Mouse (Mus musculus) liver, embryonic 15.5 days (tissue): Measurements from ENCODE around the gene Nodal. TPM values are rescaled to one million over a fixed set of nuclear protein-coding genes. Genes with fewer than 3 reads are reported as not detected.

Experiments
- ATAC-seq: fragments of 200-750 bp; cut with Nextera tagmentation; 2 replicates; pipeline ENCODE4 v1.8.0; 2017; ENCODE audit warnings: moderate number of reproducible peaks, mild to moderate bottlenecking, moderate library complexity; ENCODE audit not compliant: insufficient read depth
- H3K27ac ChIP-seq: fragments of 300-500 bp; sonication (generic); replicated peaks from 2 replicates; pipeline ENCODE4 v1.5.1; 2015; ENCODE audit warnings: mild to moderate bottlenecking, inconsistent platforms
- H3K27me3 ChIP-seq: fragments of 300-500 bp; sonication (generic); 2 replicates; pipeline ENCODE4 v1.6.1; 2015; ENCODE audit warnings: mild to moderate bottlenecking, inconsistent platforms
- H3K36me3 ChIP-seq: fragments of 300-500 bp; sonication (generic); replicated peaks from 2 replicates; pipeline ENCODE4 v1.6.1; 2015; ENCODE audit warnings: moderate library complexity, mild to moderate bottlenecking, inconsistent platforms
- H3K4me1 ChIP-seq: fragments of 300-500 bp; sonication (generic); replicated peaks from 2 replicates; pipeline ENCODE4 v1.6.1; 2015; ENCODE audit warnings: inconsistent platforms
- H3K4me2 ChIP-seq: fragments of 300-500 bp; sonication (generic); 2 replicates; pipeline ENCODE4 v1.6.1; 2015; ENCODE audit warnings: moderate library complexity, mild to moderate bottlenecking, inconsistent platforms
- H3K4me3 ChIP-seq: fragments of 300-500 bp; sonication (generic); replicated peaks from 2 replicates; pipeline ENCODE4 v1.5.1; 2015; ENCODE audit warnings: mild to moderate bottlenecking, inconsistent platforms
- H3K9ac ChIP-seq: fragments of 300-500 bp; sonication (generic); 2 replicates; pipeline ENCODE4 v1.6.1; 2015; ENCODE audit warnings: moderate library complexity, mild to moderate bottlenecking, inconsistent platforms
- H3K9me3 ChIP-seq: fragments of 300-500 bp; sonication (generic); replicated peaks from 2 replicates; pipeline ENCODE4 v1.6.1; 2016; ENCODE audit warnings: inconsistent platforms
- WGBS: fragments of 180-500 bp; shearing (Covaris S2); methylation state at CpG from one replicate; pipeline ENCODE4 v1.1.7; 2015; ENCODE audit warnings: mixed read lengths; ENCODE audit not compliant: insufficient replicate concordance; 5-methylcytosine and 5-hydroxymethylcytosine counted together
- polyA plus RNA-seq: library from polyadenylated mRNA; unstranded; fragments of >200 nt; fragmentation: Nextera tagmentation; extraction: Ambion mirVana; gene quantifications from 2 replicates; pipeline ENCODE4 v1.2.1, GENCODE M21; 2015

Nodal gene
- polyA plus RNA-seq, 1 experiment from 2014 or later = 0.56 TPM

DNA sequence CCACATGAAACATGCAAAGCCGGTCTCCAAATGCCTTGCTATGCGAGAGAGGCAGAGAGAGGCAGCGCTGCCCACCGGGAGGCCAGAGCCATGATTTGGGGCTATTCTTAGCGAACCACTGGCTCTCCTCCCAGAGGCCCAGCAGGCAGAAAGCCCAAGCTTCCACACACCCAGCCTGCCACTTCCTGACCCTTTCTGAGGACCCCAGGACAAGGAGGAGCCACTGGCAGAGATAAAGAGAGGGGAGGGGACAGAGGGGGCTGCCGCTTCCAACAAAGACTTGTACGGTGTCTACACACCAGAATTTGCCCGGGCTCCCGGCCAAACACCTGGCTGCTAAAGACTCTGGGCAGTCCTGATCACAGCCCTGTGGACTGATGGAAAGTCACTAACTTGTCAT, 37.6 kb upstream of the Nodal start:
- ATAC-seq = no peak
- 21% methylated on average over 9 of the region's 9 CpGs for WGBS
- H3K36me3 ChIP-seq = no peaks in the 10 kb centered on the region
- no peak overlapping the region for H3K4me3 ChIP-seq
- no peaks in the 10 kb centered on the region for H3K9me3 ChIP-seq
- H3K27ac ChIP-seq = no peak overlapping the region
- H3K27me3 ChIP-seq = peaks cover 65% of the 10 kb centered on the region
- no peak overlapping the region for H3K9ac ChIP-seq
- peaks cover 37% of the 10 kb centered on the region for H3K4me1 ChIP-seq
- no peak overlapping the region; the same call in 1 of the 2 replicates for H3K4me2 ChIP-seq

DNA sequence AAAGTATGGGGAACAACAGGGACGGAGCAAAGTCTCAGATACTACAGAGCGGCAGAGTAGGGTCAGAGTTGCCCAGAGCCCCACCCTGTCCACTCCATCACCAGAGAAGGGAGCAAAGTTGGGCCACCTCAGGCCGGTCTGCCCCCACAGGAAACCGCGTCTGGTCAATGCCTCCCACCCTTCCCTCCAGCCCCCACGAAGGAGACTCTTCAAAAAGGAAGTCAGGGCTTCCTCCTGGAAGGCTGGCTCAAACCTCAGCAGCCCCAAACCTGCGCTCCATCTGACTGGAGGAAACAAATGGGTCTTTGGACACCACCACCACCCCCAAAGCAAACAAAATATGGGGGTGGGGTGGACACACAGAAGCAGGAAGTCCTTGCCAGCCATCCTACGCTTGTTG, 35.9 kb upstream of the Nodal start:
- H3K4me1 ChIP-seq = peaks cover 37% of the 10 kb centered on the region
- peak overlapping the region; percentile 59 for H3K4me3 ChIP-seq
- ATAC-seq = no peak
- WGBS = 3% methylated on average over 8 of the region's 8 CpGs
- H3K36me3 ChIP-seq = no peaks in the 10 kb centered on the region
- H3K27me3 ChIP-seq = peaks cover 72% of the 10 kb centered on the region
- no peaks in the 10 kb centered on the region for H3K9me3 ChIP-seq
- no peak overlapping the region for H3K27ac ChIP-seq
- no peak overlapping the region for H3K9ac ChIP-seq
- peak overlapping the region; percentile 76 for H3K4me2 ChIP-seq

DNA sequence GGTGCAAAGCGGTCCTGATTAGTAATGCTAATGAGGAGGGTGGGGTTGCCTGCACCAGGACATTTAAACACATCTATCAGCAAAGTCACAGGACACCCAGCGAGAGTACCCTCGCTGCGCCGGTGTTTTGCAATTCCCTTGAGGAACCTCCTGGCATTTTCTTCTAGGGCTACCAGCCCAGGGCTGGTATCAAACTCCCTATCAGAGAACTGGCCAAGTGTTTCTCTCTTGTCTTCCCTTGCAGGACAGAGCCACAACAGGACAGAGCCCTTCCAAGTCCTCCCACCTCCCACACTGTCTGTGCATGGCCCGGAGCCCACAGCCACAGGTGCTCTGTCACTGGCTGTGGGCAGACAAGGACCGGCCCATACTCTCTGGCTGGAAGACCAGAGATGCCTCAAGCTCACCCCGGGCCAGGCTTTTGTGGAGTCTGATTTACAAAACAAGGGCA, 35.5 kb upstream of the Nodal start:
- peak overlapping the region; percentile 49; the same call in 1 of the 2 replicates for H3K9ac ChIP-seq

DNA sequence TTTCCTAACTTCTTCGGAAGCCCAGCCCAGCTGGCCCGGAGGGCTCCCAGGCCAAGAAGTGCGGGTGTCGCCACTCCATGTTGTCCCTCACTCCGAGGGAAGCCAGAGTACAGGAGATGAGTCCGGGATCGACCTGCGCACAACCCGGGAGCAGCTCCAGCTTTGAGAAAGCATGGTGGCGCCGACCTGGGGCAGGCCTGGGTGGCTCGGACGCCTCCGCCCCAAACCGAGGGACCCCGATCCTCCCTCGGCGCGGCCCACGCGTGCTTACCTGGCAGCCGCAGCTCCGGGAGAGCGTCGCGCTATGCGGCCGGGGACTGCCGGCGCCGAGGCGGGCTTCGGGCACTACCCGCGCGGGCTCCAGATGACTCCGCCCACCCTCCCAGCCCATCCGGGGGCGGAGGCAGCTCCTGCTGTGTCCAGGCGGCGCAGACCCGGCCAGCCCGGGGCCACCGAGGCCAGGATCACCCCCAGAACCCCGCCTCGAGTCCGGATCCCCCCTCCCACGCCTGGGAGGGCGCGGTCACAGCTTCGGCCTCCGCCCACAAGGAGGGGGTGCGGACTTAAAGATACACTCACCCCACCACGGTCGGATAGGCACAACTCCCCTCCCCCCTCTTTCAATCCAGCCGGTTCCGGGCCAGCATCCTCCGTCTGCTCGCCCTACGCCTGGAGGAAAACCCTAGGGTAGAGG, 34.6 kb upstream of the Nodal start, which contains the start of gene Pald1:
Gene Pald1, minus strand, starts transcription at position 510 of the 694 bp plus-strand sequence.
- peak within 1 kb of the TSS; percentile 76 for H3K4me2 ChIP-seq
- peak within 1 kb of the TSS; percentile 49 for H3K9ac ChIP-seq
- WGBS = under 1% methylated on average over 60 of the region's 60 CpGs
- no peaks in the 10 kb centered on the region for H3K9me3 ChIP-seq
- no peaks in the 10 kb centered on the region for H3K36me3 ChIP-seq
- H3K4me1 ChIP-seq = peaks cover 37% of the 10 kb centered on the region
- peak; percentile 75 for ATAC-seq
- peaks cover 72% of the 10 kb centered on the region for H3K27me3 ChIP-seq
- H3K4me3 ChIP-seq = peak within 1 kb of the TSS; percentile 59
- H3K27ac ChIP-seq = peak within 1 kb of the TSS; percentile 41; the same call in 1 of the 2 replicates

More for the DNA sequence above, 35.5 kb upstream of the Nodal start:
- no peak for ATAC-seq
- 2% methylated on average over 8 of the region's 8 CpGs for WGBS
- peaks cover 72% of the 10 kb centered on the region for H3K27me3 ChIP-seq
- no peaks in the 10 kb centered on the region for H3K9me3 ChIP-seq
- 0 out of 2 replicates have a peak overlapping the region, but pooled peaks have one; percentile 14 for H3K27ac ChIP-seq
- H3K36me3 ChIP-seq = no peaks in the 10 kb centered on the region
- H3K4me1 ChIP-seq = peaks cover 37% of the 10 kb centered on the region
- peak overlapping the region; percentile 59 for H3K4me3 ChIP-seq
- H3K4me2 ChIP-seq = peak overlapping the region; percentile 76

DNA sequence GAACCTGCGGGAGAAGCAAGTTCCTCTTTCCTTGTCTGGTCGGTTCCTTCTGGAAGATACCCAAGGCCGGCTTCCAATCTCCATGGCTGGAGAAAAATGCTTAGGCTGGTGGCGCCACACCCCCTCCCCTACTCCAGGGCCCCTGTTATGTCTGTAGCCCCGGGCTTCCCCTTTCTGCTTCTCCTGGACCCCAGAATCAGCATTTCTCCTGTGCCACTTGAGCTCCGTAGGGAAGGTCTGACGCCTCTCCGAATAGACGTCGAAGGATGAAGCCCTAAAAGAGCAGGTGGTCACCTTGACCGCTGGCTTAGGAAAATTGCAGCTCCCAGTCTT, 34.1 kb upstream of the Nodal start:
- no peaks in the 10 kb centered on the region for H3K9me3 ChIP-seq
- ATAC-seq = peak; percentile 12; the same call in 1 of the 2 replicates
- H3K4me1 ChIP-seq = peaks cover 37% of the 10 kb centered on the region
- H3K4me3 ChIP-seq = peak overlapping the region; percentile 59
- WGBS = 7% methylated on average over 11 of the region's 11 CpGs
- no peak overlapping the region for H3K27ac ChIP-seq
- H3K27me3 ChIP-seq = peaks cover 71% of the 10 kb centered on the region
- no peaks in the 10 kb centered on the region for H3K36me3 ChIP-seq
- peak overlapping the region; percentile 49 for H3K9ac ChIP-seq
- peak overlapping the region; percentile 76 for H3K4me2 ChIP-seq

DNA sequence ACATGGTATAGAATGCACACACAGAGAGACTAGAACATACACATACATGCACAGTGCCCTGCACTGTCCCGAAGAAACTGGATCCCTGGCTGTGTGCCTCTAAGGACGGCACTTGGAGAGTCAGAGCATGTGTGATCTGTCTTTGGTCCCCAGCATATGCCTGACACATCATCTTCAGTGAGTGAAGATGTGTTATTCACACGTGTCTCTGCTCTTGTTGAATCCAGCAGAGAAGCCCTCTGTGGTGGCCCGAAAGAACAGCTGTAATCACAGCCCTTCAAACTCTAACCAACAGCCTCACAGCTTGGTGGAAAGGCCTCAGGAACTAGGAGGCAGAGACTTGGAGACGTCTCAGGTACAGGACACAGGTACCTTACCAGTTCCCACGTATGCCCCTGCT, 32.6 kb upstream of the Nodal start:
- no peak overlapping the region for H3K9ac ChIP-seq
- H3K9me3 ChIP-seq = no peaks in the 10 kb centered on the region
- 67% methylated on average over 6 of the region's 6 CpGs for WGBS
- ATAC-seq = no peak
- no peaks in the 10 kb centered on the region for H3K36me3 ChIP-seq
- H3K4me1 ChIP-seq = peaks cover 35% of the 10 kb centered on the region
- no peak overlapping the region for H3K4me2 ChIP-seq
- no peak overlapping the region for H3K27ac ChIP-seq
- H3K27me3 ChIP-seq = peaks cover 57% of the 10 kb centered on the region
- H3K4me3 ChIP-seq = no peak overlapping the region

DNA sequence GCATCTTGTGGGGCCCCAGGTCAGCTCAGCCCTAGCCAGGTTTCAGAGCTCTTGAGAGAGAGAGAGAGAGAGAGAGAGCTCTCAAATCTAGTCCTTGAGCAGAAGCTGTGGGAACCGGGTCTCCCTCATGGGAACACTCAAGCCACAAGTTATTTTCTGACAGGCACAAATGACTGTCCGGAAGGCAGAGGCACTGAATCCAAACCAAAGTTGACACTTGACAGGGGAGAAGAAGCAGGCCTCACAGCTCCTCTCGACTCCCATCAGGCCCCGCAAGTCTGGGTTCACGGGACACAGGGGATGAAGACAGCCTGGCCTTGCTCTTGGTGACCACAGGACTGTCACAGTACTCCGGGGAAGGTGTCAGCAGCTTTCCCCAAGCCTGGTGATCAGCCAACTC, 31.5 kb upstream of the Nodal start:
- 53% methylated on average over 6 of the region's 6 CpGs for WGBS
- Histone ChIP-seq H3K36me3 (no peaks in the 10 kb centered on the region), H3K9me3 (no peaks in the 10 kb centered on the region), H3K27ac (no peak overlapping the region), H3K4me3 (no peak overlapping the region), H3K4me1 (peaks cover 24% of the 10 kb centered on the region), H3K4me2 (no peak overlapping the region), H3K9ac (no peak overlapping the region), H3K27me3 (peaks cover 46% of the 10 kb centered on the region)
- ATAC-seq = no peak

DNA sequence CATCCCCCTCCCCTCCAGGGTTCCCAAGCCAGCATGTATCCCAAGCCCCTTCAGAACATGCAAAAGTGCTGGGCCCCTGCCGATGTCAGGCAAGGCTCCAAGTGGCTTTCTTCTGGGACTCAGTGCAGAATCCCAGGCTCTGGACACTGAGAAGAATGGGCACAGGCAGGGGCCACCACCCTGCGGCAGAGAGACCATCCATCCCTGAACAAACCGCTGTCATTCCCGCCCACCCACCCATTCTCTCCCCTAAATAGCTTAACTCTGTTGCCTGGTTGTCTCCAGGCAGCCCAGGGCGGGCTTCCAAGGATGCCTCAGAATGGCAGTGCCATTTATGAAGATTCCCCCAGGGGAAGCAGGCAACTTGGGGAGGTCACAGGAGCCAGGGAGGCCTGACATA, 28.8 kb upstream of the Nodal start:
- no peak overlapping the region for H3K4me3 ChIP-seq
- H3K27ac ChIP-seq = no peak overlapping the region
- ATAC-seq = no peak
- no peaks in the 10 kb centered on the region for H3K4me1 ChIP-seq
- H3K4me2 ChIP-seq = no peak overlapping the region
- no peaks in the 10 kb centered on the region for H3K36me3 ChIP-seq
- H3K9ac ChIP-seq = no peak overlapping the region
- H3K27me3 ChIP-seq = peaks cover 22% of the 10 kb centered on the region
- no peaks in the 10 kb centered on the region for H3K9me3 ChIP-seq
- 73% methylated on average over 5 of the region's 5 CpGs for WGBS

DNA sequence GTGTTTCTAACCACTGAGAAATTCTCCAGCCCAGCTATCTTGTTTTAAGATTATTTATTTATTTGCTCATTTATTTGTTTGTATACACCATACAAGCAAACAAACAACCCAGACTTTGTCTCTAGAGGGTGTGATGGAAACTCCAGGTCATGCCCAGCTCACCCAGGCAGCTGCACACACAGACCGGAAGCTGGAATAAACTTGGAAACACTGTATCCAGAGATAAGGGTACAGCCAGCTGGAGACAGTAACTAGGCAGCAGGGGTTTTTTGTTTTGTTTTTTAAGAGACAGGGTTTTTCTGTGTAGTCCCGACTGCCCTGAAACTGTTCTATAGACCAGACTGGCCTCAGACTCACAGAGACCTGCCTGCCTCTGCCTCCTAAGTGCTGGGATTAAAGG, 27.6 kb upstream of the Nodal start:
- Histone ChIP-seq H3K27ac (no peak overlapping the region), H3K9me3 (no peaks in the 10 kb centered on the region), H3K4me1 (no peaks in the 10 kb centered on the region; the same call in 1 of the 2 replicates), H3K36me3 (no peaks in the 10 kb centered on the region), H3K27me3 (peaks cover 12% of the 10 kb centered on the region), H3K4me3 (no peak overlapping the region), H3K9ac (no peak overlapping the region), H3K4me2 (no peak overlapping the region)
- no peak for ATAC-seq
- WGBS = 36% methylated on average over 2 of the region's 2 CpGs

DNA sequence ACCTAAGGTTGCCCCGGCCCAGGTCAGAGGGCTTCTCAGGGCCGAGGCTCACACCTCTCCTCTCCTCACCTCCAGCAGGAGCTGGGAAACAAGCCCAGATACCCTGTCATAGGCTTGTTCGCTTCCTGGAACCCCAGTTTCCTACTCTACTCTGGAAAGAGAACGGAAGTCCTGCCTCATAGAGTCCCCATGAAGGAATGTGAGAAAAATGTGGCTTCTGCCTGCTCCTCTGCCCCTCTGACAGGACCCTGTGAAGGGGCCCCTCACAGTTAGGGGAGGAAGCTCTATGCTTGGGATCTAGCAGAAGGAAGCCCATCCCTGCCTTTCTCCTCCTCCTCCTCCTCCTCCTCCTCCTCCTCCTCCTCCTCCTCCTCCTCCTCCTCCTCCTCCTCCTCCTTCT, 25.2 kb upstream of the Nodal start:
- Histone ChIP-seq H3K4me2 (no peak overlapping the region), H3K9me3 (no peaks in the 10 kb centered on the region), H3K27me3 (0 out of 2 replicates have a peak, but pooled peaks cover 5% of the 10 kb centered on the region), H3K27ac (no peak overlapping the region), H3K9ac (no peak overlapping the region), H3K4me3 (no peak overlapping the region), H3K4me1 (no peaks in the 10 kb centered on the region; the same call in 1 of the 2 replicates), H3K36me3 (no peaks in the 10 kb centered on the region)
- no peak for ATAC-seq
- 33% methylated on average over 4 of the region's 4 CpGs for WGBS

DNA sequence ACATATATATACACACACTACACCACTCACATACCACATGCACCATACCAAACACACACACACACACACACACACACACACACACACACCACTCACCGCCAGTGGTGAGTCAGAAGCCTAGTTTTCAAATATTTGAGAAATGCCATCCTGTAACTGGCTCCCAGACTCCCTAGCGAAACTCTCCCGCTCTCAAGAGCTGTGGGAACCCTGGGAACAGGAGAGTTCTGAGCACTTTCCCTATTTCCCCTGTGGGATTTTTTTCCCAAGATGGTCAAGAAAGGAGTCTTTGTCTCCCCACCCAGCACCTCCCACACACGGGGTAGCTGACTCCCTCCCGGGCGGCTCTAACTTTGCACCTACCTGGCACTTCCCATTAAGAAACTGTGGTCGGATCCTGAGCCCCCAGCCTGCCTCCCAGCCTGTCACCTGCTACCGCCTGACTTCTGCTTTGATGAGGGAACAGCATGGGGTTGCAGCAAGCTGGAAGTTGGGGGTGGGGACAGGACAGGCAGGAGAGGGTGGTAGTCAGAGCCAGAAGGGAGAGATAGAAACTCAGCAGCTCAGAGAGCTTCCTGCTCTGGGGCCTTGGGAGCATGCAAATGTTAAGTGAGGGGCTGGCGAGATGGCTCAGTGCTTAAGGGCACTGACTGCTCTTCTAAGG, 23.2 kb upstream of the Nodal start:
- H3K4me3 ChIP-seq = no peak overlapping the region
- no peak overlapping the region for H3K9ac ChIP-seq
- H3K27me3 ChIP-seq = 0 out of 2 replicates have a peak, but pooled peaks cover 5% of the 10 kb centered on the region
- H3K27ac ChIP-seq = no peak overlapping the region
- no peaks in the 10 kb centered on the region for H3K9me3 ChIP-seq
- peaks cover 2% of the 10 kb centered on the region; the same call in 1 of the 2 replicates for H3K4me1 ChIP-seq
- ATAC-seq = no peak
- H3K4me2 ChIP-seq = no peak overlapping the region
- no peaks in the 10 kb centered on the region for H3K36me3 ChIP-seq
- WGBS = 26% methylated on average over 9 of the region's 9 CpGs
